Mouse (Mus musculus) hindbrain, embryonic 13.5 days (tissue): Measurements from ENCODE around the gene St6galnac4. TPM values are rescaled to one million over a fixed set of nuclear protein-coding genes. Genes with fewer than 3 reads are reported as not detected.

Experiments
- ATAC-seq: fragments of 200-750 bp; cut with Nextera tagmentation; 2 replicates; pipeline ENCODE4 v1.8.0; 2017; ENCODE audit warnings: moderate TSS enrichment; ENCODE audit not compliant: low FRiP score
- H3K27ac ChIP-seq: fragments of 300-500 bp; sonication (generic); 2 replicates; pipeline ENCODE4 v1.5.1; 2015; ENCODE audit warnings: inconsistent platforms, mild to moderate bottlenecking, moderate library complexity
- H3K27me3 ChIP-seq: fragments of 300-500 bp; sonication (generic); 2 replicates; pipeline ENCODE4 v1.6.1; 2015; ENCODE audit warnings: mild to moderate bottlenecking, inconsistent platforms
- H3K36me3 ChIP-seq: fragments of 300-500 bp; sonication (generic); 2 replicates; pipeline ENCODE4 v1.6.1; 2015; ENCODE audit warnings: mild to moderate bottlenecking, inconsistent platforms
- H3K4me1 ChIP-seq: fragments of 300-500 bp; sonication (generic); replicated peaks from 2 replicates; pipeline ENCODE4 v1.6.1; 2015; ENCODE audit warnings: inconsistent platforms
- H3K4me2 ChIP-seq: fragments of 300-500 bp; sonication (generic); 2 replicates; pipeline ENCODE4 v1.6.1; 2015; ENCODE audit warnings: inconsistent platforms, mild to moderate bottlenecking, moderate library complexity
- H3K4me3 ChIP-seq: fragments of 300-500 bp; sonication (generic); 2 replicates; pipeline ENCODE4 v1.5.1; 2015; ENCODE audit warnings: mild to moderate bottlenecking, inconsistent platforms
- H3K9ac ChIP-seq: fragments of 300-500 bp; sonication (generic); 2 replicates; pipeline ENCODE4 v1.6.1; 2015; ENCODE audit warnings: mild to moderate bottlenecking, inconsistent platforms
- H3K9me3 ChIP-seq: fragments of 300-500 bp; sonication (generic); 2 replicates; pipeline ENCODE4 v1.6.1; 2016; ENCODE audit warnings: inconsistent platforms
- WGBS: fragments of 180-500 bp; shearing (Covaris S2); methylation state at CpG from one replicate; pipeline ENCODE4 v1.1.7; 2015; 5-methylcytosine and 5-hydroxymethylcytosine counted together
- polyA plus RNA-seq: library from polyadenylated mRNA; unstranded; fragments of >200 nt; fragmentation: Nextera tagmentation; extraction: Ambion mirVana; gene quantifications from 2 replicates; pipeline ENCODE4 v1.2.1, GENCODE M21; 2015

Gene St6galnac4
- polyA plus RNA-seq, 1 experiment from 2014 or later, result 22.8 TPM

- Histone ChIP-seq H3K27ac (no peak overlapping the region), H3K9ac (peak overlapping the region; percentile 85), H3K4me3 (peak overlapping the region; percentile 76), H3K27me3 (peaks cover 19% of the 10 kb centered on the region; the same call in 1 of the 2 replicates), H3K36me3 (peaks cover 4% of the 10 kb centered on the region), H3K9me3 (no peaks in the 10 kb centered on the region), H3K4me1 (peaks cover 38% of the 10 kb centered on the region), H3K4me2 (peak overlapping the region; percentile 89)
- peak; percentile 50 for ATAC-seq
- WGBS, result 8% methylated on average over 34 of the region's 34 CpGs
These were observed 20.5 kb downstream of the St6galnac4 start for GRCm38 (mm10) chr2:32607262-32607947.

- ATAC-seq, result peak; percentile 22; the same call in 1 of the 2 replicates
- Histone ChIP-seq H3K27me3 (peaks cover 19% of the 10 kb centered on the region; the same call in 1 of the 2 replicates), H3K9ac (peak overlapping the region; percentile 46; the same call in 1 of the 2 replicates), H3K36me3 (peaks cover 6% of the 10 kb centered on the region), H3K4me1 (peaks cover 34% of the 10 kb centered on the region), H3K4me3 (peak overlapping the region; percentile 76), H3K27ac (no peak overlapping the region), H3K9me3 (no peaks in the 10 kb centered on the region), H3K4me2 (peak overlapping the region; percentile 89)
- 10% methylated on average over 25 of the region's 25 CpGs for WGBS
These were observed 21.4 kb downstream of the St6galnac4 start for GRCm38 (mm10) chr2:32608141-32608777.

- ATAC-seq, result no peak
- H3K27ac ChIP-seq, result no peak overlapping the region
These were observed 22.0 kb downstream of the St6galnac4 start for GRCm38 (mm10) chr2:32608778-32609435.

GRCm38 (mm10) chr2:32610610-32611229 lies 23.8 kb downstream of the St6galnac4 start:
- Histone ChIP-seq H3K36me3 (peaks cover 20% of the 10 kb centered on the region), H3K4me2 (peak overlapping the region; percentile 43), H3K27me3 (peaks cover 17% of the 10 kb centered on the region; the same call in 1 of the 2 replicates), H3K4me3 (peak overlapping the region; percentile 20; the same call in 1 of the 2 replicates), H3K9me3 (no peaks in the 10 kb centered on the region), H3K27ac (no peak overlapping the region), H3K4me1 (peaks cover 34% of the 10 kb centered on the region), H3K9ac (no peak overlapping the region)
- 18% methylated on average over 23 of the region's 23 CpGs for WGBS
- ATAC-seq, result no peak

More at GRCm38 (mm10) chr2:32608778-32609435, 22.0 kb downstream of the St6galnac4 start:
- 39% methylated on average over 18 of the region's 18 CpGs for WGBS
- Histone ChIP-seq H3K9me3 (no peaks in the 10 kb centered on the region), H3K27me3 (peaks cover 19% of the 10 kb centered on the region; the same call in 1 of the 2 replicates), H3K36me3 (peaks cover 9% of the 10 kb centered on the region), H3K4me1 (peaks cover 34% of the 10 kb centered on the region), H3K4me3 (peak overlapping the region; percentile 76), H3K4me2 (peak overlapping the region; percentile 89), H3K9ac (peak overlapping the region; percentile 46; the same call in 1 of the 2 replicates)

- WGBS, result 69% methylated on average over 26 of the region's 26 CpGs
- H3K36me3 ChIP-seq, result peaks cover 20% of the 10 kb centered on the region
- H3K9me3 ChIP-seq, result no peaks in the 10 kb centered on the region
- H3K4me3 ChIP-seq, result no peak overlapping the region
- H3K27ac ChIP-seq, result no peak overlapping the region
- ATAC-seq, result no peak
- peaks cover 12% of the 10 kb centered on the region; the same call in 1 of the 2 replicates for H3K27me3 ChIP-seq
- peaks cover 28% of the 10 kb centered on the region for H3K4me1 ChIP-seq
- H3K9ac ChIP-seq, result no peak overlapping the region
- H3K4me2 ChIP-seq, result no peak overlapping the region
These were observed 25.4 kb downstream of the St6galnac4 start for GRCm38 (mm10) chr2:32612274-32612673.

GRCm38 (mm10) chr2:32617109-32617508 lies 30.2 kb downstream of the St6galnac4 start:
- ATAC-seq, result no peak
- WGBS, result 82% methylated on average over 1 of the region's 1 CpGs
- no peaks in the 10 kb centered on the region for H3K27me3 ChIP-seq
- H3K36me3 ChIP-seq, result peaks cover 23% of the 10 kb centered on the region
- no peak overlapping the region for H3K27ac ChIP-seq
- no peaks in the 10 kb centered on the region for H3K9me3 ChIP-seq
- no peak overlapping the region for H3K4me3 ChIP-seq
- H3K4me1 ChIP-seq, result peaks cover 43% of the 10 kb centered on the region
- no peak overlapping the region for H3K4me2 ChIP-seq
- H3K9ac ChIP-seq, result no peak overlapping the region

- H3K4me2 ChIP-seq, result no peak overlapping the region
- H3K9me3 ChIP-seq, result no peaks in the 10 kb centered on the region
- H3K9ac ChIP-seq, result no peak overlapping the region
- no peak overlapping the region for H3K4me3 ChIP-seq
- no peaks in the 10 kb centered on the region for H3K27me3 ChIP-seq
- peaks cover 44% of the 10 kb centered on the region for H3K4me1 ChIP-seq
- ATAC-seq, result no peak
- 89% methylated on average over 4 of the region's 4 CpGs for WGBS
- no peak overlapping the region for H3K27ac ChIP-seq
- H3K36me3 ChIP-seq, result peaks cover 19% of the 10 kb centered on the region
These were observed 30.7 kb downstream of the St6galnac4 start for GRCm38 (mm10) chr2:32617601-32618000.

- no peak overlapping the region for H3K4me3 ChIP-seq
- no peaks in the 10 kb centered on the region for H3K9me3 ChIP-seq
- H3K9ac ChIP-seq, result no peak overlapping the region
- ATAC-seq, result no peak
- WGBS, result 60% methylated on average over 9 of the region's 9 CpGs
- peaks cover 19% of the 10 kb centered on the region for H3K36me3 ChIP-seq
- H3K4me1 ChIP-seq, result peaks cover 44% of the 10 kb centered on the region
- H3K4me2 ChIP-seq, result no peak overlapping the region
- no peak overlapping the region for H3K27ac ChIP-seq
- no peaks in the 10 kb centered on the region for H3K27me3 ChIP-seq
These were observed 31.2 kb downstream of the St6galnac4 start for GRCm38 (mm10) chr2:32618051-32618450.

- Histone ChIP-seq H3K4me3 (no peak overlapping the region), H3K9me3 (no peaks in the 10 kb centered on the region), H3K9ac (peak overlapping the region; percentile 51), H3K27ac (peak overlapping the region; percentile 62), H3K27me3 (no peaks in the 10 kb centered on the region), H3K4me1 (peaks cover 60% of the 10 kb centered on the region), H3K36me3 (peaks cover 3% of the 10 kb centered on the region; the same call in 1 of the 2 replicates), H3K4me2 (no peak overlapping the region)
- peak; percentile 26; the same call in 1 of the 2 replicates for ATAC-seq
- 43% methylated on average over 4 of the region's 4 CpGs for WGBS
These were observed 34.0 kb downstream of the St6galnac4 start for GRCm38 (mm10) chr2:32620682-32621516.

GRCm38 (mm10) chr2:32621517-32621859 lies 34.6 kb downstream of the St6galnac4 start, which contains the start of gene Ak1:
TSS of gene Ak1 (plus strand) at chr2:32621758.
- peak within 1 kb of the TSS; percentile 62 for H3K27ac ChIP-seq
- H3K4me3 ChIP-seq, result no peak within 1 kb of the TSS
- peaks cover 66% of the 10 kb centered on the region for H3K4me1 ChIP-seq
- H3K36me3 ChIP-seq, result peaks cover 3% of the 10 kb centered on the region; the same call in 1 of the 2 replicates
- WGBS, result 37% methylated on average over 7 of the region's 7 CpGs
- no peaks in the 10 kb centered on the region for H3K27me3 ChIP-seq
- no peak within 1 kb of the TSS for H3K4me2 ChIP-seq
- H3K9me3 ChIP-seq, result no peaks in the 10 kb centered on the region
- no peak for ATAC-seq
- H3K9ac ChIP-seq, result peak within 1 kb of the TSS; percentile 51

GRCm38 (mm10) chr2:32624111-32624748 lies 37.3 kb downstream of the St6galnac4 start:
- Histone ChIP-seq H3K27me3 (no peaks in the 10 kb centered on the region), H3K9ac (no peak overlapping the region), H3K4me2 (no peak overlapping the region), H3K36me3 (no peaks in the 10 kb centered on the region), H3K27ac (0 out of 2 replicates have a peak overlapping the region, but pooled peaks have one; percentile 93), H3K4me1 (peaks cover 79% of the 10 kb centered on the region), H3K4me3 (no peak overlapping the region), H3K9me3 (no peaks in the 10 kb centered on the region)
- ATAC-seq, result no peak
- WGBS, result 86% methylated on average over 5 of the region's 5 CpGs
